Mouse (Mus musculus): ENCODE measurements around the gene Lgmn. TPM values are rescaled to one million over a fixed set of nuclear protein-coding genes. Genes with fewer than 3 reads are reported as not detected.

The Lgmn gene
- polyA plus RNA-seq, 1 experiment, result 70.2 TPM

GRCm38 (mm10) chr12:102443676-102444075 is 4.1 kb upstream of the Lgmn start:
- 79% methylated on average over 5 of the region's 5 CpGs for WGBS
- Histone ChIP-seq H3K36me3 (ENCODE audit: control insufficient read depth, insufficient read depth, low read length) (no peaks in the 10 kb centered on the region), H3K27me3 (ENCODE audit: control insufficient read depth, insufficient read depth, low read length) (no peaks in the 10 kb centered on the region), H3K4me3 (ENCODE audit: low read depth, low read length) (no peak overlapping the region), H3K4me1 (ENCODE audit: control insufficient read depth, insufficient read depth, insufficient read length, low read length) (no peaks in the 10 kb centered on the region), H3K27ac (ENCODE audit: insufficient read depth, low read depth, low read length) (0 out of 2 replicates have a peak overlapping the region, but pooled peaks have one; percentile 25)
- TF ChIP-seq POLR2A (IDR thresholded peaks at IDR 0.05; ENCODE audit: low read depth, low read length) (no peak), CTCF (IDR thresholded peaks at IDR 0.05; ENCODE audit: extremely low read depth, insufficient read length, insufficient replicate concordance, low read depth, low read length) (no peak)

DNA sequence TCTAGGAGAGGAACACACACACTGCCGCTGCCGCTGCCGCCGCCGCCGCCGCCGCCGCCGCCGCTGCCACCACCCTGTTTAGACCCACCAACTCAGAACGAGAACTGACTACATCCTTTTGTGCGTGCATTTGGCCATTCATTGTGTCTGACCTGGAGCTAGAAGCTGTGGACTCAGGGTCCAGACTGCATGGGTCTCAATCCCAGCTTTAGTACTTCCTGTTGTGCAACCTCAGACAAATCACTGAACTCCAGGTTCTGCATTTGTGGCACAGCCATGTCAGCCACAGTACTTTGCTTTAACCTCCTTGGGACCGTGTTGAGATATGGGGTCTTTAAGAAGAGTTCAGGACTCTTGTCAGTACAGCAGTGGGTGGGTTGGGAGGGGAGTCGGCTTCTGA is 3.0 kb upstream of the Lgmn start:
- no peak overlapping the region for H3K4me3 ChIP-seq (ENCODE audit: low read depth, low read length)
- no peak for TF ChIP-seq POLR2A (IDR thresholded peaks at IDR 0.05; ENCODE audit: low read depth, low read length)
- TF ChIP-seq CTCF (IDR thresholded peaks at IDR 0.05; ENCODE audit: extremely low read depth, insufficient read length, insufficient replicate concordance, low read depth, low read length), result no peak
- no peaks in the 10 kb centered on the region for H3K27me3 ChIP-seq (ENCODE audit: control insufficient read depth, insufficient read depth, low read length)
- 92% methylated on average over 15 of the region's 15 CpGs for WGBS
- H3K4me1 ChIP-seq (ENCODE audit: control insufficient read depth, insufficient read depth, insufficient read length, low read length), result no peaks in the 10 kb centered on the region
- H3K27ac ChIP-seq (ENCODE audit: insufficient read depth, low read depth, low read length), result 0 out of 2 replicates have a peak overlapping the region, but pooled peaks have one; percentile 12
- H3K36me3 ChIP-seq (ENCODE audit: control insufficient read depth, insufficient read depth, low read length), result no peaks in the 10 kb centered on the region

GRCm38 (mm10) chr12:102441141-102441540 is 1.5 kb upstream of the Lgmn start:
- Histone ChIP-seq H3K4me3 (ENCODE audit: low read depth, low read length) (no peak overlapping the region), H3K27ac (ENCODE audit: insufficient read depth, low read depth, low read length) (no peak overlapping the region), H3K4me1 (ENCODE audit: control insufficient read depth, insufficient read depth, insufficient read length, low read length) (no peaks in the 10 kb centered on the region), H3K36me3 (ENCODE audit: control insufficient read depth, insufficient read depth, low read length) (no peaks in the 10 kb centered on the region), H3K27me3 (ENCODE audit: control insufficient read depth, insufficient read depth, low read length) (no peaks in the 10 kb centered on the region)
- no peak for TF ChIP-seq POLR2A (IDR thresholded peaks at IDR 0.05; ENCODE audit: low read depth, low read length)
- no peak for TF ChIP-seq CTCF (IDR thresholded peaks at IDR 0.05; ENCODE audit: extremely low read depth, insufficient read length, insufficient replicate concordance, low read depth, low read length)
- 85% methylated on average over 6 of the region's 6 CpGs for WGBS

- H3K4me3 ChIP-seq (ENCODE audit: low read depth, low read length), result no peak overlapping the region
- no peak overlapping the region for H3K27ac ChIP-seq (ENCODE audit: insufficient read depth, low read depth, low read length)
- no peaks in the 10 kb centered on the region for H3K27me3 ChIP-seq (ENCODE audit: control insufficient read depth, insufficient read depth, low read length)
- TF ChIP-seq CTCF (IDR thresholded peaks at IDR 0.05; ENCODE audit: extremely low read depth, insufficient read length, insufficient replicate concordance, low read depth, low read length) (no peak), POLR2A (IDR thresholded peaks at IDR 0.05; ENCODE audit: low read depth, low read length) (no peak)
- WGBS, result 87% methylated on average over 7 of the region's 7 CpGs
- no peaks in the 10 kb centered on the region for H3K36me3 ChIP-seq (ENCODE audit: control insufficient read depth, insufficient read depth, low read length)
- H3K4me1 ChIP-seq (ENCODE audit: control insufficient read depth, insufficient read depth, insufficient read length, low read length), result no peaks in the 10 kb centered on the region
Measured at GRCm38 (mm10) chr12:102440551-102440950, 938 bp upstream of the Lgmn start.

GRCm38 (mm10) chr12:102438983-102439631 is 506 bp downstream of the Lgmn start:
- Histone ChIP-seq H3K36me3 (ENCODE audit: control insufficient read depth, insufficient read depth, low read length) (no peaks in the 10 kb centered on the region), H3K27me3 (ENCODE audit: control insufficient read depth, insufficient read depth, low read length) (no peaks in the 10 kb centered on the region), H3K4me3 (ENCODE audit: low read depth, low read length) (peak overlapping the region; percentile 94), H3K27ac (ENCODE audit: insufficient read depth, low read depth, low read length) (peak overlapping the region; percentile 54), H3K4me1 (ENCODE audit: control insufficient read depth, insufficient read depth, insufficient read length, low read length) (no peaks in the 10 kb centered on the region)
- TF ChIP-seq CTCF (IDR thresholded peaks at IDR 0.05; ENCODE audit: extremely low read depth, insufficient read length, insufficient replicate concordance, low read depth, low read length), result no peak
- no peak for TF ChIP-seq POLR2A (IDR thresholded peaks at IDR 0.05; ENCODE audit: low read depth, low read length)
- 2% methylated on average over 20 of the region's 20 CpGs for WGBS

DNA sequence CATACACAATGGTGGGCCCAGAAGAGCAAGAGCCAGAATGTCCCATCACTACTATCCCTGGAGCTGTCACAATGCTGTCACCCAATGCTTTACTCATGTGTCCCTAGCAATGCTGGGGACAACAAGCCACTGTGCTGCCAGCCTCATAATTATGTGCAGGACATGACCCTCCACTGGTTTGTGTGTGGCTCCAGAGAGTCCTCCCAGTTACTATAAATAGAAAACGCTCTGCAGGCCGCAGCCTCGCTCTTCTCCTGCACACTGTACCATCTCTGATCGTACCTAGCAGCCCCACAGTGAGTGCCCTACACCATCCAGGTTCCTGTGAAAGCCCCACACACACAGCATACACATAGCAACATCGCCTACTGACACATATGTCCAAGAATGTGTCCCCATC is 1.7 kb downstream of the Lgmn start:
- Histone ChIP-seq H3K4me1 (ENCODE audit: control insufficient read depth, insufficient read depth, insufficient read length, low read length) (peaks cover 3% of the 10 kb centered on the region; the same call in 1 of the 2 replicates), H3K27me3 (ENCODE audit: control insufficient read depth, insufficient read depth, low read length) (no peaks in the 10 kb centered on the region), H3K4me3 (ENCODE audit: low read depth, low read length) (peak overlapping the region; percentile 8; the same call in 1 of the 2 replicates), H3K36me3 (ENCODE audit: control insufficient read depth, insufficient read depth, low read length) (no peaks in the 10 kb centered on the region), H3K27ac (ENCODE audit: insufficient read depth, low read depth, low read length) (peak overlapping the region; percentile 54)
- 76% methylated on average over 5 of the region's 5 CpGs for WGBS
- TF ChIP-seq CTCF (IDR thresholded peaks at IDR 0.05; ENCODE audit: extremely low read depth, insufficient read length, insufficient replicate concordance, low read depth, low read length), result no peak
- no peak for TF ChIP-seq POLR2A (IDR thresholded peaks at IDR 0.05; ENCODE audit: low read depth, low read length)

DNA sequence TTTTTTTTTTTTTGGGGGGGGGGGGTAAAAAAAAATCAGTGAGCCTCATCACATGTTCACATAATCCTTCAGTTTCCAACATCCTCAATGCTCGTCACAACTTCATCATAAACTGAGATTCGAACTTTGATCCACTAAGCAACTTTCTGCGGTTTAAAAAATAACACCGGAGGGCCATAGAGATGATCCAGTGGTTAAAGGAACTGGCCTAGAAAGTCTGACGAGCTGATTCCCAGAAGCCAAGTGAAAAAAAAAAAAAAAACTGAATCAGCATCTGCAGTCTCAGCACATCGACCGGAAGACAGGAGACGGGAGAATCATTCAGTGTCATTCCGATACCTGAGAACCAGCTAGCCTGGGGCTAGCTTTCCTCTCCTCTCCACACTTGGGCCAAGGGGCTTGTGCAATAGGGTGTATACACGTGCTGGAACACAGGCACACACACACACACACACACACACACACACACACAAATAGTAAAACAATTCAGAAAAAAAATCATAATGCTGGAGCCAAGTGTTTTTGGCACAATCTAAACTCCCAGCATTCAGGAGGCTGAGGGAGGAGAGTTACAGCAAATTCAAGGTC is 2.6 kb downstream of the Lgmn start:
- no peaks in the 10 kb centered on the region for H3K36me3 ChIP-seq (ENCODE audit: control insufficient read depth, insufficient read depth, low read length)
- H3K4me1 ChIP-seq (ENCODE audit: control insufficient read depth, insufficient read depth, insufficient read length, low read length), result peaks cover 3% of the 10 kb centered on the region; the same call in 1 of the 2 replicates
- TF ChIP-seq POLR2A (IDR thresholded peaks at IDR 0.05; ENCODE audit: low read depth, low read length), result no peak
- TF ChIP-seq CTCF (IDR thresholded peaks at IDR 0.05; ENCODE audit: extremely low read depth, insufficient read length, insufficient replicate concordance, low read depth, low read length), result no peak
- 64% methylated on average over 10 of the region's 10 CpGs for WGBS
- no peaks in the 10 kb centered on the region for H3K27me3 ChIP-seq (ENCODE audit: control insufficient read depth, insufficient read depth, low read length)
- H3K4me3 ChIP-seq (ENCODE audit: low read depth, low read length), result no peak overlapping the region
- peak overlapping the region; percentile 60 for H3K27ac ChIP-seq (ENCODE audit: insufficient read depth, low read depth, low read length)
